Mouse (Mus musculus) small intestine, adult 2 months (tissue): ENCODE data around the gene H2-T24. TPM values are rescaled to one million over a fixed set of nuclear protein-coding genes. Genes with fewer than 3 reads are reported as not detected.

Source experiments
- H3K27ac ChIP-seq: fragments of 200-500 bp; 2 replicates; pipeline ENCODE4 v1.5.1; 2012; ENCODE audit warnings: low read depth, low read length, control low read depth, inconsistent platforms; ENCODE audit not compliant: insufficient read depth
- H3K27me3 ChIP-seq: fragments of 200-500 bp; 2 replicates; pipeline ENCODE4 v1.6.1; 2012; ENCODE audit warnings: mild to moderate bottlenecking, moderate library complexity, low read length, inconsistent platforms; ENCODE audit not compliant: control insufficient read depth, insufficient read depth
- H3K36me3 ChIP-seq: fragments of 200-500 bp; 2 replicates; pipeline ENCODE4 v1.6.1; 2012; ENCODE audit warnings: mild to moderate bottlenecking, low read length, control low read depth, inconsistent platforms; ENCODE audit not compliant: control insufficient read depth, insufficient read depth
- H3K4me1 ChIP-seq: fragments of 200-500 bp; 2 replicates; pipeline ENCODE4 v1.6.1; 2012; ENCODE audit warnings: low read length, inconsistent platforms, mixed read lengths; ENCODE audit not compliant: control insufficient read depth, insufficient read depth, insufficient read length
- H3K4me3 ChIP-seq: fragments of 200-500 bp; 2 replicates; pipeline ENCODE4 v1.5.1; 2012; ENCODE audit warnings: low read depth, mild to moderate bottlenecking, control low read depth, inconsistent platforms, low read length, moderate library complexity
- CTCF ChIP-seq: fragments of 200-500 bp; IDR thresholded peaks from 2 replicates; pipeline ENCODE4 v1.5.1; 2012; ENCODE audit warnings: low read depth, mild to moderate bottlenecking, control low read depth, inconsistent platforms, low read length, moderate library complexity, mixed read lengths; ENCODE audit not compliant: insufficient replicate concordance, insufficient read length; ENCODE audit errors: extremely low read depth
- POLR2A ChIP-seq: fragments of 200-500 bp; IDR thresholded peaks from 2 replicates; pipeline ENCODE4 v1.6.1; 2012; ENCODE audit warnings: low read depth, mild to moderate bottlenecking, control low read depth, inconsistent platforms, low read length, moderate library complexity
- WGBS: fragments of 180-500 bp; shearing (Covaris S2); methylation state at CpG from one replicate; pipeline ENCODE4 v1.1.7; 2018; 5-methylcytosine and 5-hydroxymethylcytosine counted together
- polyA plus RNA-seq: library from polyadenylated mRNA; depleted of rRNA; stranded (reverse); fragments of >200 nt; gene quantifications from 2 replicates; pipeline ENCODE4 v1.2.3, GENCODE M21; 2012

Gene H2-T24
- polyA plus RNA-seq, 1 experiment = 5.4 TPM

DNA sequence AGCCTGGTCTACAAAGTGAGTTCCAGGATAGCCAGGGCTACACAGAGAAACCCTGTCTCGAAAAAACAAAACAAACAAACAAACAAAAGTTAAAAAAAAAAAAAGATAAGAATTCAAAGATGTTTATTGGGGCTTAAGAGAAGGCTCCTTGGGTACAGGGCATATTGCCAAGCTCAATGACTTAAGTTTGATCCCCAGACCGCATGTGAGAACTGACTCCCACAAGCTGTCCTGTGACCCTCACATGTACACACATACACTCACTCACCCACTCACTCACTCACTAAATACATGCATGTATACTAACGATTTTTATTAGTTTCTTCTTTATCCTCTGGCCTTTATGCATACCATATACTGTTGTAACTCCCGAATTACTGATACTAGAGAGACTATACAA is 20.0 kb downstream of the H2-T24 start:
- Histone ChIP-seq H3K27ac (peak overlapping the region; percentile 15; the same call in 1 of the 2 replicates), H3K36me3 (0 out of 2 replicates have a peak, but pooled peaks cover 1% of the 10 kb centered on the region), H3K4me3 (no peak overlapping the region), H3K27me3 (no peaks in the 10 kb centered on the region), H3K4me1 (peaks cover 10% of the 10 kb centered on the region)
- WGBS = 24% methylated on average over 4 of the region's 4 CpGs
- TF ChIP-seq CTCF = no peak
- no peak for TF ChIP-seq POLR2A

DNA sequence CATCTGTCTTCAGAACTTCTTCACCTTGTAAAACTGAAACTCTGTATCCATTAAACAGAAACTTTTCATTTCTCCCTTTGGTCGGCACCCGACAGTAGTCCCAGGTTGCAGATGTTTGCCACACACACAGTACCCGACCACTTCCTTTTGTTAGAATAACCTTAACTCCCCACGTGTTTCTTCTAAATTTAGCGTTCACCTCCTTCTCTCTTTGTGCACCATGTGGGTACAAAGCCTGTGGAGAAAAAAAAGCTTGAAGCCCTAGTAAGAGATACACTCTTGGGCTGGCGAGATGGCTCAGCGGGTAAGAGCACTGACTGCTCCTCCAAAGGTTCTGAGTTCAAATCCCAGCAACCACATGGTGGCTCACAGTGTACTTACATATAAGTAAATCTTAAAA is 21.0 kb downstream of the H2-T24 start:
- Histone ChIP-seq H3K27me3 (no peaks in the 10 kb centered on the region), H3K27ac (no peak overlapping the region), H3K4me1 (peaks cover 10% of the 10 kb centered on the region), H3K4me3 (no peak overlapping the region), H3K36me3 (0 out of 2 replicates have a peak, but pooled peaks cover 1% of the 10 kb centered on the region)
- 75% methylated on average over 7 of the region's 7 CpGs for WGBS
- TF ChIP-seq POLR2A (no peak), CTCF (no peak)

DNA sequence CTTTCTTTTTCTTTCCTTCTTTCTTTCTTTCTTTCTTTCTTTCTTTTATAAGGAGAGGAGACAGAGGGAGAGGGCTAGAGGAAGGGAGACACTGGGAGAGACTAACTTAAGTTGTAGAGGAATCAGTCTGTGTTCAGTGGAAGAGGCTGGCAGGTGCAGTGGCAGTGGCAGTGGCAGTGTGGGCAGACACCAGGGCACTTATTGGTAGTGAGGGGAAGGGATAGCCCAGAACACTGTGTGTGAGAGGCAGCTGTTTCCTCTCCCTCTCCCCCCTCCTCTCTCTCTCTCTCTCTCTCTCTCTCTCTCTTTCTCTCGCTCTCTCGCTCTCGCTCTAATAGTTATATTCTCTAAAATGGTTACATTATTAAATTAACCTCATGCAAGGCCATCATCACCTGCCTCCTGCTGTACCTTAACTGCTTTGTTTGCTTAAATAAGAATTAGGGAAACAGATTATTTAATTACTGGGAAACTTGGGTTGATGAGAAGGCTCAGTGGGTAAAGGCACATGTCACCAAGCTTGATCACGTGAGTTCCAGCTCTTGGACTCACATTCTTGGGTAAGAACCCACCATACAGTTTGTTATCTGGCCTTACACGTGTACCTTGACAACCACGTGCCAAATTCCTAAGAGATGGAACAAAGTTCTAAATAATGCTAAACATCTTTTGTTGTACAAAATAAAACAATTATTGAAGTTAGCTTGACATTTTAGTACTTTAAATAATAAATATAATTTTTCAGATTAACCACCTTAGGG is 21.6 kb downstream of the H2-T24 start:
- peak overlapping the region; percentile 68; the same call in 1 of the 2 replicates for H3K27ac ChIP-seq
- TF ChIP-seq POLR2A (no peak), CTCF (no peak)
- peaks cover 10% of the 10 kb centered on the region for H3K4me1 ChIP-seq
- no peaks in the 10 kb centered on the region for H3K27me3 ChIP-seq
- peak overlapping the region; percentile 27 for H3K4me3 ChIP-seq
- 69% methylated on average over 6 of the region's 6 CpGs for WGBS
- 0 out of 2 replicates have a peak, but pooled peaks cover 1% of the 10 kb centered on the region for H3K36me3 ChIP-seq

DNA sequence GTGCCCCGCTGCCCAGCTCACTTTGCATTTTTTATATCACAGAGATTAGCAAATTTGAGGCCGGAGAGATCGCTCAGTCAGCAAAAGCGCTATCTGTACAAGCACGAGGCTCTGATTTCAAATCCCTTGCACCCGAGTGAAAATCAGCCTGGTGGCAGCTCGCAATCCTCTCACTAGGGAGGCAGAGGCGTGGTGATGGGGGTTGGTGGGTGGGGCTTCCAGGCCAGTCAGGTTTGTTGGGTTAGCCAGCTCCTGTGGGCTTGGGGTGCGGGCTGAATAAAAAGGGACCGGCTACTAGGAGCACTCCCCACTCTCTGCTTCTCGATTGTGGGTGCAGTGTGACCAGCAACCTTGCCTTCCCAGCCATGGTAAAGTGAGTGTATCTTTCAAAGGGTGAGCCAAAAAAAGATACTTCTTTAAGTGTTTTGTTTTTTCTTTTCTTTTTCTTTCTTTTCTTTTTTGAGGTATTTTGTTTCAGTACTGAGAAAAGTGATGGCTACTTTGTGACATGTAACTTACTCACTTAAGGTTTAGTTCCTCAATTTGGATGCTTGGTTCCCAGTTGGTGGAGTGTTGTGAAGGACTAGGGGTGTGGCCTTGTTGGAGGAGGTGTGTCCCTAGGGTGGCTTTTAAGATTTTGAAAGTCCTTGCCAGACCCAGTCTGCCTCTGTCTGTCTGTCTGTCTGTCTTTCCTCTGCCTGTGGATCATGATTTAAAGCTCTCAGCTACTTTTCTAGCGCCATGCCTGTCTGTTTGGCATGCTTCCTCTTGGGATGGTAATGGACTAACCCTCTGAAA is 22.4 kb downstream of the H2-T24 start:
- no peak for TF ChIP-seq POLR2A
- TF ChIP-seq CTCF = 0 out of 2 replicates have a peak, but pooled peaks have one; percentile 14
- Histone ChIP-seq H3K4me1 (peaks cover 10% of the 10 kb centered on the region), H3K27me3 (no peaks in the 10 kb centered on the region), H3K36me3 (no peaks in the 10 kb centered on the region), H3K4me3 (no peak overlapping the region; the same call in 1 of the 2 replicates), H3K27ac (peak overlapping the region; percentile 68; the same call in 1 of the 2 replicates)
- 45% methylated on average over 12 of the region's 12 CpGs for WGBS

DNA sequence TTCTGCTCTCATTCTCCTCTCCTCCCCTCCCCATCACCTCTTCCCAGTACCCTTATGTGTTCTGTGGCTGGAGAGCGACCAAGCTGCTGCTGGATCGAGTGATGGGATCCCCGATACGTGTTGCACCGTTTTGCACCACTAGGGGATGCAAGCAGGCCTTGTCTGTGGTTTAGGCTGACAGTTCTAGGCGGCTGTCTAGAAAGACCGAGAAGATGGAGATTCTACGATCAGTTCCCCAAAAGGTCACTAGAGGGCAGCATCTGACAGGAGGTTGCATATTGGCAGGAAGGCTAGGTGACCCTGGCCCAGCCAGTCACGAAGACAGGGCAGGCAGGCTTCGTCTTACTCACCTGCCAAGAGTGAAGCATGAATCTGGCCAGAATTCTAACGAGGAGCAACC is 23.4 kb downstream of the H2-T24 start:
- Histone ChIP-seq H3K27me3 (no peaks in the 10 kb centered on the region), H3K4me1 (peaks cover 10% of the 10 kb centered on the region), H3K36me3 (no peaks in the 10 kb centered on the region), H3K4me3 (no peak overlapping the region), H3K27ac (no peak overlapping the region)
- under 1% methylated on average over 11 of the region's 11 CpGs for WGBS
- TF ChIP-seq POLR2A (no peak), CTCF (peak; percentile 99)

DNA sequence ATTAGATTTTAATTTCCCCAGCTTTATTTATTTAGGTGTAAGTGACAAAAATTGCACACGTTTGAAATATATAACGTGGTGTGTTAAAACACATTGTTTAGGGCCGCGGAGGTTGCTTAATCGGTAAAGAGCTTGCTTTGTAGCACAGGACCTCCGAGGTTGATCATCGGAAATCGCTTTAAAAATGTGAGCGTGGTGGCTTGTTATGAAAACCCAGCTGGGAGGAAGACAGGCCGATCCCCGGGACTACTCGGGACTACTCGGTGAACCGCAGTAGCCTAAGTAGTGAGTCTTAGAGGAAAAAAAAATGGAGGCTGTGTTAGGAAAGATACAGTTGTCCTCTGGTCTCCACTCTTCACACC is 25.5 kb downstream of the H2-T24 start:
- H3K36me3 ChIP-seq = no peaks in the 10 kb centered on the region
- H3K27ac ChIP-seq = peak overlapping the region; percentile 48; the same call in 1 of the 2 replicates
- under 1% methylated on average over 14 of the region's 14 CpGs for WGBS
- no peaks in the 10 kb centered on the region for H3K27me3 ChIP-seq
- peaks cover 5% of the 10 kb centered on the region for H3K4me1 ChIP-seq
- TF ChIP-seq CTCF = no peak
- TF ChIP-seq POLR2A = no peak
- peak overlapping the region; percentile 56 for H3K4me3 ChIP-seq

DNA sequence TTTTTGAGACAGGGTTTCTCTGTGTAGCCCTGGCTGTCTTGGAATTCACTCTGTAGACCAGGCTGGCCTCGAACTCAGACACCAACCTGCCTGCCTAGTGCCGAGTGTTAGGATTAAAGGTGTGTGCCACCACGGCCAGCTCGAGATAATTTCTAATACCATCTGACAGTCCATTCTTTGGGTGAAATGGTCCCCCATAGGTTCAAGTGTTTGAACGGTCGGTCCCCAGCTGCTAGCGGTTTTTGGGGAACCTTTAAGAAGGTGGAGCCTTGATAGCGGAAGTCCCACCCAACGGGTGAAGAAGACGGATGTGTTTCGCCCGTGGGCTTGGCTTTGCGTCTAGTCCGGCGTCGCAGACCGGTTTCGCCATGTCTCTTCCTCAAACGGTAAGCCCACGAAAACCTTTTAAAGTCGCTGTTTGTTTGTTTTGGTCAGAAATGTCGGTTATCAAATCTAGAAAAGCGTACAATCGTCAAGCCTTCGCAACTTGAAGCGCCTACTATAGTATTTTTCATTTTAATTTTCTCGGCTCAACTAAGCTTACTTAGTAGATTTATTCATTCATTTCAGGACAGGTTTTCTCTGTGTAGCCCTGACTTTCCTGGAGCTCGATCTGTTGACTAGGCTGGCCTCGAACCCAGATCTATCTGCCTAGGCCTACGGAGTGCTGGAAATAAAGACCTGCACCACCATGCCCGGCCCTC is 26.0 kb downstream of the H2-T24 start:
- 3% methylated on average over 31 of the region's 31 CpGs for WGBS
- Histone ChIP-seq H3K4me3 (peak overlapping the region; percentile 56), H3K27ac (peak overlapping the region; percentile 48), H3K27me3 (no peaks in the 10 kb centered on the region), H3K36me3 (no peaks in the 10 kb centered on the region), H3K4me1 (peaks cover 4% of the 10 kb centered on the region)
- no peak; the same call in 1 of the 2 replicates for TF ChIP-seq CTCF
- peak; percentile 85; the same call in 1 of the 2 replicates for TF ChIP-seq POLR2A
